Mouse (Mus musculus): ENCODE measurements around the gene Csdc2. TPM values are rescaled to one million over a fixed set of nuclear protein-coding genes. Genes with fewer than 3 reads are reported as not detected.

Gene Csdc2
- polyA plus RNA-seq, 1 experiment from 2014 or later, result 6.3 TPM

DNA sequence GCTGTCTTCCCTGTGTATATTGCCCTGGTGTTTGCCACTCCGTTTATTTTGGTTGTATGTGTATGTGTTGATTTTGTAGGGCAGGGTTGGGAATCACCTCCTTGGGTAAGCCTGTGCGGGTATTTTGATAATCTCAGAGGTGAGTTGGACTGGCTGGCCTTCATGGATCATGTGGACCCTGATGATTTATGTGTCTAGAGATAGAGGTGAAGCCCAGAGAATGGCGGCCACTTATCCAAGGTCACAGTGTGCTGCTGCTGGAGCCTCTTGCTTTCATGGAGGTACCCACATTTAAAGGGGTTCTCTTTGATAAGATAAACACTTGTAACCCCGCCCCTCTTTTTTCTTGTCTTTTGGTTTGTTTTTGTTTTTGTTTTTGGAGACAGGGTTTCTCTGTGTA, 3.2 kb downstream of the Csdc2 start:
- Histone ChIP-seq H3K4me2 (no peak overlapping the region), H3K9ac (no peak overlapping the region), H3K36me3 (no peaks in the 10 kb centered on the region), H3K27ac (ENCODE audit: poor library complexity, severe bottlenecking) (no peak overlapping the region), H3K9me3 (replicated peaks) (no peaks in the 10 kb centered on the region), H3K4me1 (replicated peaks) (peaks cover 34% of the 10 kb centered on the region), H3K4me3 (no peak overlapping the region), H3K27me3 (replicated peaks) (peaks cover 6% of the 10 kb centered on the region; the same call in 1 of the 2 replicates)
- ATAC-seq (ENCODE audit: insufficient number of reproducible peaks, low FRiP score), result no peak
- WGBS, result 70% methylated on average over 4 of the region's 4 CpGs

DNA sequence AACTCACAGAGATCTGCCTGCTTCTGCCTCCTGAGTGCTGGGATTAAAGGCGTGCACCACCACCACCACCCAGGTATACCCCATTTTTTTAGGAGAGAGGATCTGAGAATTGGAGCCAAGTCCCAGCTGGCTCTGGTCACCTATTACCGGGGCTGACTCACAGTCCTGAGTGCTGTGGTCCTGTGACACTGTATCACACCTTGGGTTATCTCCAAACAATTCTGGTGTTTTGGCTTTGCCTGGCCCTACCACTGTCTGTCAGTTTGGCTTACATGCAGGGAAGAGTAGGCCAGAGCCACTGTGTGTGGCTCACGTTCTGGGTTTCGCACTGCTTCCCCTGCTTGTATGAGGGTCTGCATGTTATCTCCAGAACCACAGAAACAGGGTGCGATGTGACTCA, 3.7 kb downstream of the Csdc2 start:
- Histone ChIP-seq H3K27me3 (replicated peaks) (peaks cover 6% of the 10 kb centered on the region; the same call in 1 of the 2 replicates), H3K4me1 (replicated peaks) (peaks cover 34% of the 10 kb centered on the region), H3K4me2 (no peak overlapping the region), H3K9ac (no peak overlapping the region), H3K27ac (ENCODE audit: poor library complexity, severe bottlenecking) (no peak overlapping the region), H3K36me3 (no peaks in the 10 kb centered on the region), H3K9me3 (replicated peaks) (no peaks in the 10 kb centered on the region), H3K4me3 (no peak overlapping the region)
- ATAC-seq (ENCODE audit: insufficient number of reproducible peaks, low FRiP score), result no peak
- 81% methylated on average over 5 of the region's 5 CpGs for WGBS

DNA sequence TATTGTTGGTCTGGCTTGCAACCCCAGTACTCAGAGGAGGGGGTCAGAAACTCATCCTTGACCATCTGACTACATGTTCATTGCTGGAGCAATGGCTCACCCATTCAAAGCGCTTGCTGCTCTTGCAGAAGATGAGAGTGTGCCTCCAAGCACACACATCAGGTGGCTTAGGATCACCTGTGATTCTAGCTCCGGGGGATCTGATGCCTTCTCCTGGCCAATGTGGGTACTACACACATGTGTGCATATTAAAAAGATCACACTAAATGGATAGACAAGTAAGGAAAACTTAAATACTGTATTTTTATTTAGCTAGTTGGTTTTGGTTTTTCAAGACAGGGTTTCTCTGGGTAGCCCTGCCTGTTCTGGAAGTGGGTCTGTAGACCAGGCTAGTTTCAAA, 4.5 kb downstream of the Csdc2 start:
- Histone ChIP-seq H3K4me1 (replicated peaks) (peaks cover 32% of the 10 kb centered on the region), H3K9ac (no peak overlapping the region), H3K9me3 (replicated peaks) (no peaks in the 10 kb centered on the region), H3K36me3 (no peaks in the 10 kb centered on the region), H3K27me3 (replicated peaks) (peaks cover 6% of the 10 kb centered on the region; the same call in 1 of the 2 replicates), H3K4me2 (no peak overlapping the region), H3K27ac (ENCODE audit: poor library complexity, severe bottlenecking) (no peak overlapping the region), H3K4me3 (no peak overlapping the region)
- no peak for ATAC-seq (ENCODE audit: insufficient number of reproducible peaks, low FRiP score)
- 90% methylated on average over 2 of the region's 2 CpGs for WGBS

DNA sequence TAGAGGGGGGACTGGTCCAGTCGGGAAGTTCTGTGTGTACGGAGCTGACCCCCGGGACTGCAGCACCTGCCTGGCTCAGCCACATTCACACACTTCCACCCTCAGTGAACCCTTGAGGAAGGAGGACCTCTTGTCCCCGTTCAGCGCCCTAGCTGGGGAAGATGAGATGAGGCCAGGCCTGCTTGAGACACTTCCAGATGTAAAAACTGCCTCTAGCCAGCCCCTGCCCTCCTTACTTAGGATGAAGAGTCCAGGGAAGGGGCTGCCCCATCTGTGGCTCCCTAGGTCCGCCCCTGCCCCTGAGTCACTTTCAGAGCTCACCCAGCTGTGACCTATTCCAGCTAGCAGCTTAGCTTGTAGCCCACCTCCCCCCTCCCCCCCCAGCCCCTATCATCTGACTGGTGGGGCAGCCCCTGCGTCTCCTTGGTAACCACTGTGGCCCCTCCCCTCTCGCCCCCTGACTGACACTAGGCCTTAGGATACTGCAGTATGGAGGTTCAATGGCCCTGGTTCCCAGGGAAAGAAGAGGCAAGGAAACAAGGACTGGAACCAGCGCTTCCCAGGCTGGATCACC, 6.7 kb downstream of the Csdc2 start:
- H3K27me3 ChIP-seq (replicated peaks), result no peaks in the 10 kb centered on the region
- ATAC-seq (ENCODE audit: insufficient number of reproducible peaks, low FRiP score), result no peak
- 0 out of 2 replicates have a peak, but pooled peaks cover 3% of the 10 kb centered on the region for H3K9me3 ChIP-seq (replicated peaks)
- no peak overlapping the region for H3K27ac ChIP-seq (ENCODE audit: poor library complexity, severe bottlenecking)
- no peak overlapping the region for H3K9ac ChIP-seq
- no peaks in the 10 kb centered on the region for H3K36me3 ChIP-seq
- no peak overlapping the region for H3K4me3 ChIP-seq
- H3K4me1 ChIP-seq (replicated peaks), result peaks cover 10% of the 10 kb centered on the region
- WGBS, result 24% methylated on average over 9 of the region's 9 CpGs
- no peak overlapping the region for H3K4me2 ChIP-seq

DNA sequence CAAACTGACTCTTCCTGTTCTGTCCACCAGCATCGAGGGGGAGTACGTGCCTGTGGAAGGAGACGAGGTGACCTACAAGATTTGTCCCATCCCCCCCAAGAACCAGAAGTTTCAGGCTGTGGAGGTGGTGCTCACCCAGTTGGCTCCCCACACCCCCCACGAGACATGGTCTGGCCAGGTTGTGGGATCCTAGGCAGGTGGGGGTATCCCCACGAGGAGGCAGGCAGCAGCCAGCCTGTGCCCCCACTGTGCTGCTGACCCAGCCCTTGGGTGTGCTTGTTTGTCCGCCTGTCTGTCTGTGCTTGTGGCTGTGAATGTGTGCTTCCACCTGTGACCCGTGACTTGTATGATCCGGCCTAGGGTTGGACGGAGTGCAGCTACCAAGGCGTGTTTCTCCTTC, 12.5 kb downstream of the Csdc2 start:
- H3K4me1 ChIP-seq (replicated peaks), result peaks cover 6% of the 10 kb centered on the region
- peaks cover 11% of the 10 kb centered on the region for H3K36me3 ChIP-seq
- no peak overlapping the region for H3K9ac ChIP-seq
- H3K27me3 ChIP-seq (replicated peaks), result no peaks in the 10 kb centered on the region
- no peak overlapping the region for H3K4me2 ChIP-seq
- H3K27ac ChIP-seq (ENCODE audit: poor library complexity, severe bottlenecking), result no peak overlapping the region
- WGBS, result 72% methylated on average over 10 of the region's 10 CpGs
- ATAC-seq (ENCODE audit: insufficient number of reproducible peaks, low FRiP score), result no peak
- 0 out of 2 replicates have a peak, but pooled peaks cover 3% of the 10 kb centered on the region for H3K9me3 ChIP-seq (replicated peaks)
- H3K4me3 ChIP-seq, result no peak overlapping the region

DNA sequence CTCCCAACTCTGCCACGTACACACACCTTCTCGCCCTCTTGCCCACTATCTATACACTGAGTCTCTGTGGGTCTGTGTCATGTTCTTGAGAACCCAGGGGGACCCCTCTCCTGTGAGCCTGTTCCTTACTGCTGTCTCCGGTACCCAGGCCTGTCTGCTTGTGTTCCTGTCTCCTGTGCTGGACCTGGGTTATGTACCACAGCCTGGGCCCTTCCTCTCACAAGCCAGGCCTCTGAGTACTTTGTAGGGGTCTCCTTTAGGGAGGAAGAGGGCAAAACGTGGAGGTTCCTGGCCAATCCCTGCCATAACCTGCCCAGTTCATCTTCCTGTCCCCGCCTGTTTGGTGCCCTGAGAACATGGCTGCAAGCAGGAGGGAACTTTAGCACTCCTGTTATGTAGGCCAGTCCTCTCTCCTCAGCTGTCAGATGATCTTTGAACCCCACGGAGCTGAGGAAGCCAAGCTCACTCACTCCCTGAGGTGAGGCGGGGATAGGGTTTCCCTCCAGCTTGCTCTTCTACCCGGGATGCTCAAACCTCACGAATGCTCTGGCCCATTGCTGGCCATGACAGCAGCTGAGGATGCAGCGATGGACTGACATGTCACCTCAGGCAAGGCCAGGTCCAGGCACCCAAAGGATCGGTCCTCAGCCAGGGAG, 13.0 kb downstream of the Csdc2 start:
- no peak for ATAC-seq (ENCODE audit: insufficient number of reproducible peaks, low FRiP score)
- H3K9me3 ChIP-seq (replicated peaks), result 0 out of 2 replicates have a peak, but pooled peaks cover 3% of the 10 kb centered on the region
- H3K4me1 ChIP-seq (replicated peaks), result peaks cover 6% of the 10 kb centered on the region
- no peak overlapping the region for H3K4me2 ChIP-seq
- H3K9ac ChIP-seq, result no peak overlapping the region
- peaks cover 16% of the 10 kb centered on the region for H3K36me3 ChIP-seq
- no peak overlapping the region for H3K27ac ChIP-seq (ENCODE audit: poor library complexity, severe bottlenecking)
- H3K27me3 ChIP-seq (replicated peaks), result no peaks in the 10 kb centered on the region
- WGBS, result 69% methylated on average over 11 of the region's 11 CpGs
- H3K4me3 ChIP-seq, result no peak overlapping the region

DNA sequence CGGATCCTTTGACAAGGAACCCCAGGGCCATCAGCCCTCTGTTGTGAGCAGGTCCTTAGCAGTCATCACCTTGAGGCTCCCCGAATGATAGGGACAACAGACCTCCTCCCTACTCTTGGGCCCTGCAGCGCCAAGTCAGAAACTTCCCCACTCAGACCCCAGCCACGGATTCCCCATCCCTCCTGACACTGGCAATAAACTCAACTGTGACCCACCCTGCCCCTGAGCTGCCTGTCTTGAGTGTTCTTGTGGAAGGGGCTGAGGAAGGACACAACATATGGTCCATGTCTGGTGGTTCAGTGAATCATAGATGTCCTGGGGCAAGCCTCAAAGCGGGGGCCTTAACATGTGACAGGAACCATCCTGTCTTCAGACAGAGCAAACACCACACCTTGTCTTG, 14.2 kb downstream of the Csdc2 start:
- WGBS, result 81% methylated on average over 5 of the region's 5 CpGs
- peaks cover 23% of the 10 kb centered on the region for H3K36me3 ChIP-seq
- H3K4me2 ChIP-seq, result no peak overlapping the region
- no peak overlapping the region for H3K9ac ChIP-seq
- peaks cover 6% of the 10 kb centered on the region for H3K4me1 ChIP-seq (replicated peaks)
- H3K9me3 ChIP-seq (replicated peaks), result 0 out of 2 replicates have a peak, but pooled peaks cover 3% of the 10 kb centered on the region
- H3K27ac ChIP-seq (ENCODE audit: poor library complexity, severe bottlenecking), result no peak overlapping the region
- H3K27me3 ChIP-seq (replicated peaks), result no peaks in the 10 kb centered on the region
- H3K4me3 ChIP-seq, result no peak overlapping the region
- ATAC-seq (ENCODE audit: insufficient number of reproducible peaks, low FRiP score), result no peak

DNA sequence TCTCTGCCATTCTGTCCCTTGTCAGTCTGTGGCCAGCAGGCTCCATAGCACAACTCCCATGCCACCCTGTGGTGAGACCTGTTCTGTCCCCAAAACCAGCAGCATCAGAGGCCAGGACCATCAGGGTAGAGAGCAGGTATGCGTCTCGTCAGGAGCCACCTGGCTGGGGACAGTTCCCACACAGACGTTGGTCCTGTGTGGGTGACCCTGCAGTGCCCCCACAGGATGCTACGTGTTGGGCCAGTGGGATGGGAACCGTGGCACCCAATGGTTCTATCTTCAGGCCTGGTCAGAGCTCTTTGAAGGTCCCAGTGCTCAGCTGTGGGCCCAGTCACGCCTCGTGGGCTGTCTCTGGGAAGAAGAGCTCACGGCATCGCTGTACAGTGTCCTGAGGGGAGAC, 14.6 kb downstream of the Csdc2 start:
- Histone ChIP-seq H3K9me3 (replicated peaks) (0 out of 2 replicates have a peak, but pooled peaks cover 3% of the 10 kb centered on the region), H3K4me1 (replicated peaks) (peaks cover 6% of the 10 kb centered on the region), H3K4me3 (no peak overlapping the region), H3K4me2 (no peak overlapping the region), H3K27me3 (replicated peaks) (no peaks in the 10 kb centered on the region), H3K36me3 (peaks cover 23% of the 10 kb centered on the region), H3K27ac (ENCODE audit: poor library complexity, severe bottlenecking) (no peak overlapping the region), H3K9ac (no peak overlapping the region)
- 90% methylated on average over 9 of the region's 9 CpGs for WGBS
- ATAC-seq (ENCODE audit: insufficient number of reproducible peaks, low FRiP score), result no peak

DNA sequence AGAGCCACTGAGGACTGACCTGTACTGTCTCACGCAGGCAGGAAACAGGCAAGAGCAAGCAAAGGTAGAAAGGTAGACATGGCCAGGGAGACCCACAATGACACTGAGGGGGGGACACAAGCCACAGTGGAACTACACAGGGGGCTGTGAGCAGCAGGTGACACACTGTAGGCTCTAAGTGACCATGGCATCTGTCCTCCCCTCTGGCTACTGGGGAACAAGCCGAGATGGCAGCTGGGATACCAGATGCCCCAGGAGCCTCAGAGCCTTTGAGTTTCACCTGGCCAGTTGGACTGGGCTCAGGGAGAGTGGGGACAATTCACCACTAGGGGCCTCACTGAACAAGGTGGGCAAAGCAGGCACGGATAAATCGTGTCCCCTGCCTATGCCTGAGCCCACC, 15.8 kb downstream of the Csdc2 start:
- H3K27me3 ChIP-seq (replicated peaks), result no peaks in the 10 kb centered on the region

DNA sequence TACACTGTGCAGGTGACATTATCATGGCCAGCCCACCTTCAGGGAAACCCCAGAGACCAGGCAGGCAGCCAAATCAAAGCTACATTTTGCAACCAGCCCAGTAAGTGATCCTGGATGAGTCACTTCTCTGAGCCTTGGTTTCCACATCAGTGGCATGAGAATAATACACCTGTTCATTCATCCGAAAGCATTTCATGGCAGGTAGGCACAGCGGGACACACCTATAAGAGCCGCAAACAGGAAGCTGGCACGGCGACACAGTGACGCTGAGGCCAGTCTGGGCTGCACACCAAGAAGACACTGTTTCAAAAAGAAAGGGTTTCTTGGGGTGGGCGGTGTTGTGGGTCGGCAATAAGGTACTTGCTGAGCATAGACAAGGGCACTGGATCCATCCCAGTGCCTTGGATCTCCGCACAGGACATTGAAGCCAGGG, 17.6 kb downstream of the Csdc2 start:
- no peak overlapping the region for H3K4me2 ChIP-seq
- H3K4me1 ChIP-seq (replicated peaks), result no peaks in the 10 kb centered on the region
- 95% methylated on average over 9 of the region's 9 CpGs for WGBS
- peaks cover 23% of the 10 kb centered on the region for H3K36me3 ChIP-seq
- no peak overlapping the region for H3K4me3 ChIP-seq
- H3K9ac ChIP-seq, result no peak overlapping the region
- no peaks in the 10 kb centered on the region for H3K27me3 ChIP-seq (replicated peaks)
- H3K27ac ChIP-seq (ENCODE audit: poor library complexity, severe bottlenecking), result no peak overlapping the region
- no peaks in the 10 kb centered on the region for H3K9me3 ChIP-seq (replicated peaks)
- ATAC-seq (ENCODE audit: insufficient number of reproducible peaks, low FRiP score), result no peak

More for the DNA sequence above, 15.8 kb downstream of the Csdc2 start:
- 0 out of 2 replicates have a peak, but pooled peaks cover under 1% of the 10 kb centered on the region for H3K9me3 ChIP-seq (replicated peaks)
- H3K4me3 ChIP-seq, result no peak overlapping the region
- no peak for ATAC-seq (ENCODE audit: insufficient number of reproducible peaks, low FRiP score)
- H3K4me2 ChIP-seq, result no peak overlapping the region
- peaks cover 23% of the 10 kb centered on the region for H3K36me3 ChIP-seq
- H3K27ac ChIP-seq (ENCODE audit: poor library complexity, severe bottlenecking), result no peak overlapping the region
- WGBS, result 83% methylated on average over 4 of the region's 4 CpGs
- H3K4me1 ChIP-seq (replicated peaks), result peaks cover 6% of the 10 kb centered on the region
- H3K9ac ChIP-seq, result no peak overlapping the region

DNA sequence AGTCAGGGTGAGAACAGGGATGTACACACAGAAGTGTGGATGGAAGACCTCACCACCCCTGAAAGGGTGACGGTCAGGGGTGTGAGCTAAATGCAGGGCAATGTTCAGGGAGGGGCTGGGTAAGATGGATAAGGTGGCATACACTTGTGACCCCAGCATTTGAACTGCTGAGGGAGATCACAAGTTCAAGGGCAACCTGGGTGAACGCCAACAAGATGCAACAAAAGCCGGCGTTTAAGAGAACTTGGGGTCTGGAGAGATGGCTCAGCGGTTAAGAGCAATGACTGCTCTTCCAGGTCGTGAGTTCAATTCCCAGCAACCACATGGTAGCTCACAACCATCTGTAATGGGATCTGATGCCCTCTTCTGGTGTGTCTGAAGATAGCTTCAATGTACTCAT, 18.2 kb downstream of the Csdc2 start:
- H3K9me3 ChIP-seq (replicated peaks), result no peaks in the 10 kb centered on the region
- no peaks in the 10 kb centered on the region for H3K4me1 ChIP-seq (replicated peaks)
- H3K36me3 ChIP-seq, result peaks cover 23% of the 10 kb centered on the region
- no peak overlapping the region for H3K9ac ChIP-seq
- WGBS, result 92% methylated on average over 6 of the region's 6 CpGs
- no peak overlapping the region for H3K4me3 ChIP-seq
- no peak for ATAC-seq (ENCODE audit: insufficient number of reproducible peaks, low FRiP score)
- no peak overlapping the region for H3K27ac ChIP-seq (ENCODE audit: poor library complexity, severe bottlenecking)
- H3K27me3 ChIP-seq (replicated peaks), result no peaks in the 10 kb centered on the region
- H3K4me2 ChIP-seq, result no peak overlapping the region

Measured in heart, embryonic 12.5 days (tissue).